Mouse (Mus musculus) hindbrain, embryonic 14.5 days (tissue): ENCODE results near the gene Myo1e. TPM values are rescaled to one million over a fixed set of nuclear protein-coding genes. Genes with fewer than 3 reads are reported as not detected.

Experiments
- ATAC-seq: fragments of 200-750 bp; cut with Nextera tagmentation; 2 replicates; pipeline ENCODE4 v1.8.0; 2017; ENCODE audit warnings: moderate number of reproducible peaks, mild to moderate bottlenecking, moderate TSS enrichment, moderate library complexity; ENCODE audit not compliant: low FRiP score
- DNase-seq: peaks from one replicate; pipeline ENCODE4 v3.0.0-alpha.2; 2015; ENCODE audit warnings: low spot score
- H3K27ac ChIP-seq: fragments of 300-500 bp; sonication (generic); 2 replicates; pipeline ENCODE4 v1.5.1; 2014; ENCODE audit warnings: mild to moderate bottlenecking, moderate library complexity
- H3K27me3 ChIP-seq: fragments of 300-500 bp; sonication (generic); 2 replicates; pipeline ENCODE4 v1.6.1; 2014; ENCODE audit warnings: mild to moderate bottlenecking, low read length, mixed read lengths; ENCODE audit not compliant: control insufficient read depth, insufficient read depth
- H3K36me3 ChIP-seq: fragments of 300-500 bp; sonication (generic); replicated peaks from 2 replicates; pipeline ENCODE4 v1.6.1; 2014; ENCODE audit not compliant: control insufficient read depth, insufficient read depth
- H3K4me1 ChIP-seq: fragments of 300-500 bp; sonication (generic); replicated peaks from 2 replicates; pipeline ENCODE4 v1.6.1; 2014; ENCODE audit warnings: antibody characterized with exemption, low read length, mixed read lengths; ENCODE audit not compliant: control insufficient read depth, insufficient read depth
- H3K4me2 ChIP-seq: fragments of 300-500 bp; sonication (generic); replicated peaks from 2 replicates; pipeline ENCODE4 v1.6.1; 2014; ENCODE audit warnings: mild to moderate bottlenecking, moderate library complexity
- H3K4me3 ChIP-seq: fragments of 300-500 bp; sonication (generic); replicated peaks from 2 replicates; pipeline ENCODE4 v1.5.1; 2014; ENCODE audit warnings: mild to moderate bottlenecking, low read length
- H3K9ac ChIP-seq: fragments of 300-500 bp; sonication (generic); 2 replicates; pipeline ENCODE4 v1.6.1; 2014
- H3K9me3 ChIP-seq: fragments of 300-500 bp; sonication (generic); 2 replicates; pipeline ENCODE4 v1.6.1; 2016; ENCODE audit warnings: low read length; ENCODE audit not compliant: control insufficient read depth
- WGBS: fragments of 180-500 bp; shearing (Covaris S2); extraction: QIAGEN DNeasy Blood & Tissue Kit; methylation state at CpG from one replicate; pipeline ENCODE4 v1.1.7; 2014; 5-methylcytosine and 5-hydroxymethylcytosine counted together
- polyA plus RNA-seq: library from polyadenylated mRNA; unstranded; fragments of >200 nt; fragmentation: Nextera tagmentation; extraction: Ambion mirVana; gene quantifications from 2 replicates; pipeline ENCODE4 v1.2.1, GENCODE M21; 2014

Gene Myo1e
- polyA plus RNA-seq, result 7.8 and 7.9 TPM in 2 replicates

- WGBS, result under 1% methylated on average over 43 of the region's 43 CpGs
- peak within 1 kb of the TSS; percentile 97 for H3K4me2 ChIP-seq
- ATAC-seq, result peak; percentile 95
- peak within 1 kb of the TSS; percentile 43 for H3K27ac ChIP-seq
- H3K9ac ChIP-seq, result peak within 1 kb of the TSS; percentile 57
- peaks cover 4% of the 10 kb centered on the region; the same call in 1 of the 2 replicates for H3K27me3 ChIP-seq
- no peaks in the 10 kb centered on the region for H3K36me3 ChIP-seq
- peak within 1 kb of the TSS; percentile 57 for H3K4me3 ChIP-seq
- DNase-seq, result peak; percentile 89
- no peaks in the 10 kb centered on the region for H3K9me3 ChIP-seq
- H3K4me1 ChIP-seq, result peaks cover 13% of the 10 kb centered on the region; the same call in 1 of the 2 replicates
Measured at GRCm38 (mm10) chr9:70207151-70207831, at the start of gene Myo1e. Myo1e (plus strand) TSS chr9:70207350.

GRCm38 (mm10) chr9:70160071-70160470 lies 47.1 kb upstream of the Myo1e start:
- ATAC-seq, result no peak

GRCm38 (mm10) chr9:70168973-70169372 lies 38.2 kb upstream of the Myo1e start:
- Histone ChIP-seq H3K9me3 (no peaks in the 10 kb centered on the region), H3K9ac (no peak overlapping the region), H3K4me1 (0 out of 2 replicates have a peak, but pooled peaks cover 3% of the 10 kb centered on the region), H3K4me3 (no peak overlapping the region), H3K4me2 (no peak overlapping the region), H3K36me3 (no peaks in the 10 kb centered on the region), H3K27me3 (no peaks in the 10 kb centered on the region), H3K27ac (no peak overlapping the region)
- WGBS, result 85% methylated on average over 7 of the region's 7 CpGs
- ATAC-seq (no peak), DNase-seq (no peak)

More at GRCm38 (mm10) chr9:70160071-70160470, 47.1 kb upstream of the Myo1e start:
- WGBS, result 88% methylated on average over 10 of the region's 10 CpGs
- Histone ChIP-seq H3K4me1 (no peaks in the 10 kb centered on the region), H3K9me3 (no peaks in the 10 kb centered on the region), H3K4me3 (no peak overlapping the region), H3K27me3 (no peaks in the 10 kb centered on the region), H3K27ac (no peak overlapping the region), H3K9ac (no peak overlapping the region), H3K4me2 (no peak overlapping the region), H3K36me3 (no peaks in the 10 kb centered on the region)
- no peak for DNase-seq

- no peaks in the 10 kb centered on the region for H3K36me3 ChIP-seq
- no peaks in the 10 kb centered on the region for H3K27me3 ChIP-seq
- ATAC-seq, result peak; percentile 24; the same call in 1 of the 2 replicates
- no peaks in the 10 kb centered on the region for H3K9me3 ChIP-seq
- H3K4me3 ChIP-seq, result no peak overlapping the region
- H3K27ac ChIP-seq, result peak overlapping the region; percentile 72
- peaks cover 20% of the 10 kb centered on the region for H3K4me1 ChIP-seq
- 28% methylated on average over 4 of the region's 4 CpGs for WGBS
- DNase-seq, result no peak
- no peak overlapping the region for H3K4me2 ChIP-seq
- no peak overlapping the region for H3K9ac ChIP-seq
Measured at GRCm38 (mm10) chr9:70174291-70174848, 32.8 kb upstream of the Myo1e start.

GRCm38 (mm10) chr9:70174896-70175295 lies 32.3 kb upstream of the Myo1e start:
- 16% methylated on average over 6 of the region's 6 CpGs for WGBS
- Histone ChIP-seq H3K4me1 (peaks cover 20% of the 10 kb centered on the region), H3K9ac (no peak overlapping the region), H3K4me2 (no peak overlapping the region), H3K4me3 (no peak overlapping the region), H3K9me3 (no peaks in the 10 kb centered on the region), H3K27ac (peak overlapping the region; percentile 72), H3K27me3 (no peaks in the 10 kb centered on the region), H3K36me3 (no peaks in the 10 kb centered on the region)
- DNase-seq (peak; percentile 57), ATAC-seq (peak; percentile 24; the same call in 1 of the 2 replicates)

GRCm38 (mm10) chr9:70176291-70176690 lies 30.9 kb upstream of the Myo1e start:
- Histone ChIP-seq H3K9ac (no peak overlapping the region), H3K27ac (no peak overlapping the region), H3K27me3 (no peaks in the 10 kb centered on the region), H3K4me3 (no peak overlapping the region), H3K36me3 (no peaks in the 10 kb centered on the region), H3K4me1 (peaks cover 24% of the 10 kb centered on the region), H3K9me3 (no peaks in the 10 kb centered on the region), H3K4me2 (no peak overlapping the region)
- 79% methylated on average over 3 of the region's 3 CpGs for WGBS
- ATAC-seq (no peak), DNase-seq (no peak)

- H3K4me3 ChIP-seq, result no peak overlapping the region
- ATAC-seq (peak; percentile 62; the same call in 1 of the 2 replicates), DNase-seq (peak; percentile 47)
- H3K4me2 ChIP-seq, result peak overlapping the region; percentile 8; the same call in 1 of the 2 replicates
- H3K27ac ChIP-seq, result peak overlapping the region; percentile 66; the same call in 1 of the 2 replicates
- 28% methylated on average over 12 of the region's 12 CpGs for whole genome bisulfite sequencing
- H3K9ac ChIP-seq, result no peak overlapping the region
- H3K4me1 ChIP-seq, result peaks cover 13% of the 10 kb centered on the region
- H3K27me3 ChIP-seq, result no peaks in the 10 kb centered on the region
- H3K36me3 ChIP-seq, result no peaks in the 10 kb centered on the region
- H3K9me3 ChIP-seq, result no peaks in the 10 kb centered on the region
Measured at GRCm38 (mm10) chr9:70181719-70182118, 25.4 kb upstream of the Myo1e start.

GRCm38 (mm10) chr9:70182639-70183038 lies 24.5 kb upstream of the Myo1e start:
- DNase-seq, result no peak
- WGBS, result 51% methylated on average over 7 of the region's 7 CpGs
- H3K4me3 ChIP-seq, result no peak overlapping the region
- ATAC-seq, result no peak
- H3K27me3 ChIP-seq, result no peaks in the 10 kb centered on the region
- no peaks in the 10 kb centered on the region for H3K36me3 ChIP-seq
- peaks cover 13% of the 10 kb centered on the region for H3K4me1 ChIP-seq
- no peaks in the 10 kb centered on the region for H3K9me3 ChIP-seq
- H3K27ac ChIP-seq, result peak overlapping the region; percentile 52; the same call in 1 of the 2 replicates
- H3K9ac ChIP-seq, result no peak overlapping the region
- H3K4me2 ChIP-seq, result no peak overlapping the region

GRCm38 (mm10) chr9:70192336-70192735 lies 14.8 kb upstream of the Myo1e start:
- no peaks in the 10 kb centered on the region for H3K9me3 ChIP-seq
- H3K36me3 ChIP-seq, result no peaks in the 10 kb centered on the region
- 77% methylated on average over 5 of the region's 5 CpGs for WGBS
- DNase-seq (no peak), ATAC-seq (no peak)
- H3K4me1 ChIP-seq, result no peaks in the 10 kb centered on the region
- no peak overlapping the region for H3K9ac ChIP-seq
- no peak overlapping the region for H3K4me2 ChIP-seq
- H3K27ac ChIP-seq, result no peak overlapping the region
- H3K27me3 ChIP-seq, result no peaks in the 10 kb centered on the region
- no peak overlapping the region for H3K4me3 ChIP-seq
